Mouse (Mus musculus) lung, embryonic 14.5 days (tissue): Measurements from ENCODE around the gene Fbxo9. TPM values are rescaled to one million over a fixed set of nuclear protein-coding genes. Genes with fewer than 3 reads are reported as not detected.

ENCODE experiments used
- ATAC-seq: fragments of 200-750 bp; cut with Nextera tagmentation; 2 replicates; pipeline ENCODE4 v1.8.0; 2017; ENCODE audit warnings: mild to moderate bottlenecking, moderate TSS enrichment, moderate library complexity; ENCODE audit not compliant: insufficient read depth
- DNase-seq: peaks from one replicate; pipeline ENCODE4 v3.0.0-alpha.2; 2015
- H3K27ac ChIP-seq: fragments of 300-500 bp; sonication (generic); 2 replicates; pipeline ENCODE4 v1.5.1; 2014; ENCODE audit warnings: low read depth, mild to moderate bottlenecking, moderate library complexity
- H3K27me3 ChIP-seq: fragments of 300-500 bp; sonication (generic); 2 replicates; pipeline ENCODE4 v1.6.1; 2014; ENCODE audit warnings: low read length, control low read depth; ENCODE audit not compliant: insufficient read depth
- H3K36me3 ChIP-seq: fragments of 300-500 bp; sonication (generic); 2 replicates; pipeline ENCODE4 v1.6.1; 2014; ENCODE audit warnings: control low read depth; ENCODE audit not compliant: insufficient read depth
- H3K4me1 ChIP-seq: fragments of 300-500 bp; sonication (generic); 2 replicates; pipeline ENCODE4 v1.6.1; 2014; ENCODE audit warnings: antibody characterized with exemption, control low read depth; ENCODE audit not compliant: insufficient read depth
- H3K4me2 ChIP-seq: fragments of 300-500 bp; sonication (generic); 2 replicates; pipeline ENCODE4 v1.6.1; 2014; ENCODE audit warnings: mild to moderate bottlenecking
- H3K4me3 ChIP-seq: fragments of 300-500 bp; sonication (generic); 2 replicates; pipeline ENCODE4 v1.5.1; 2014; ENCODE audit warnings: low read depth, low read length
- H3K9ac ChIP-seq: fragments of 300-500 bp; sonication (generic); 2 replicates; pipeline ENCODE4 v1.6.1; 2014
- H3K9me3 ChIP-seq: fragments of 300-500 bp; sonication (generic); 2 replicates; pipeline ENCODE4 v1.6.1; 2016; ENCODE audit warnings: low read depth, low read length, control low read depth
- CTCF ChIP-seq: IDR thresholded peaks from 2 replicates; pipeline ENCODE4 v1.5.1; 2016; ENCODE audit warnings: antibody characterized with exemption, low read depth
- WGBS: fragments of 180-500 bp; shearing (Covaris S2); extraction: QIAGEN DNeasy Blood & Tissue Kit; methylation state at CpG from one replicate; pipeline ENCODE4 v1.1.7; 2014; 5-methylcytosine and 5-hydroxymethylcytosine counted together
- polyA plus RNA-seq: library from polyadenylated mRNA; unstranded; fragments of >200 nt; fragmentation: Nextera tagmentation; extraction: Ambion mirVana; gene quantifications from 2 replicates; pipeline ENCODE4 v1.2.1, GENCODE M21; 2014

Fbxo9 gene
- polyA plus RNA-seq, 1 experiment from 2014 or later, result 41.8 TPM

DNA sequence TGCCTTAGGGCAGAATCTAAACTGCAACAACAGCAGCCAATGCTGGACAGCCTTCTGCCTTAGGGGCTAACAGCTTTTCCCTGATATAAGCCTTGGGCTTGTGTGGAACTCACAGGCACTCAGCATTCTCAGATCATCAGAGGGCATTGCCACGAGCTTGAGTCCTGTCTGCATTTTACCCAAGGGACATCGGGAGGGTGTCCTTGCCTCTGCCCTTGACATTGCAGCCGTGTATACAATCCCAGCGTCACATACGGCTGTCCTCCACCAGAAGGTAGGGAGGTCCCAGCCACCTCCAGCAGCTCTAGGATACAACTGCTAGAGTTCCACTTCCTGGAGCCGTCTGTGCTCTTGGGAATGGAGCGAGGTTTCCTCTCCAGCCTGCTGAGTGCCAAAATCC lies 19.9 kb downstream of the Fbxo9 start:
- Histone ChIP-seq H3K9ac (no peak overlapping the region), H3K27ac (no peak overlapping the region), H3K9me3 (no peaks in the 10 kb centered on the region), H3K4me3 (no peak overlapping the region), H3K4me2 (no peak overlapping the region), H3K27me3 (no peaks in the 10 kb centered on the region), H3K4me1 (no peaks in the 10 kb centered on the region), H3K36me3 (peaks cover 51% of the 10 kb centered on the region)
- no peak for DNase-seq
- WGBS, result 70% methylated on average over 7 of the region's 7 CpGs
- ATAC-seq, result no peak
- no peak for TF ChIP-seq CTCF

DNA sequence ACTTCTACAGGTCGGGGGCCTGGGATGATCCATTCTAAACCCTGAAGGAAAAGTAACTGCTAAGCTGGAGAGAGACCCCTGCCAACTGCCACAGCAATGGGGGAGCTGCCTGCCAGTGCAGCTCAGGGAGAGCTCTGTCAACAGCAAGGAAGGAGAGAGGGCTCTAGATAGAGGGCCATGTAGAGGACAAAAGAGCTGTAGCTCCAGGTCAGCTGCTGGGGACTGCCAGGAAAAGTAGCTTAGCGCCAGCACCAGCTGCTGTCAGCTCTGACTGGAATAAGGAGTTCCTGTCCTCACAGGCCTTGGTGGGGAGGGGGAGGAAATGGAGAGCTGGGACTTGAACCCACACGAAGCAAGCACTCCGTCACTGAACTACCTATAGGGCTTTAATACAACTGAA lies 20.3 kb downstream of the Fbxo9 start:
- DNase-seq (no peak), ATAC-seq (no peak)

DNA sequence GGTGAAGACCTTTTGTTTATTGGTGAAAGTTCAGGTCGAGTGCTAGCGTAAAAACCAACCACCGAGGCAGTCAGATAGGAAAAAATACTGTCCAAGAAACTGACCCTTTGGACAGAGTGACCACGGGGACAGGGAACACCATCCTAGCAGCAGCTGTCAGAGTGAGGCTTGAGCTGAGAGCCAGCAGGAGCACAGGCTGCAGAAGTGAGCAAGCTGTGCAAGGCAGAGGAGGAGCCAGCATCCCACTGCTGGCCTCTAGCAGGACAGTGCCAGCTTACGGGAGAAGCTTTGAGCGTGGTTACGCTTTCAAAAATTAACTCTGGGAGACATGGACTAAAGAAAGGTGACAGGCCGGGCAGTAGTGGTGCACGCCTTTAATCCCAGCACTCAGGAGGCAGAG lies 21.1 kb downstream of the Fbxo9 start:
- 87% methylated on average over 9 of the region's 9 CpGs for WGBS
- no peaks in the 10 kb centered on the region for H3K9me3 ChIP-seq
- H3K36me3 ChIP-seq, result peaks cover 53% of the 10 kb centered on the region
- H3K27me3 ChIP-seq, result no peaks in the 10 kb centered on the region
- no peak overlapping the region for H3K4me3 ChIP-seq
- no peak overlapping the region for H3K4me2 ChIP-seq
- ATAC-seq, result no peak
- no peak overlapping the region for H3K27ac ChIP-seq
- no peak for DNase-seq
- no peak for TF ChIP-seq CTCF
- no peaks in the 10 kb centered on the region for H3K4me1 ChIP-seq
- H3K9ac ChIP-seq, result no peak overlapping the region

More for the DNA sequence above, 20.3 kb downstream of the Fbxo9 start:
- H3K4me3 ChIP-seq, result no peak overlapping the region
- H3K9me3 ChIP-seq, result no peaks in the 10 kb centered on the region
- 60% methylated on average over 4 of the region's 4 CpGs for WGBS
- no peak overlapping the region for H3K4me2 ChIP-seq
- no peak overlapping the region for H3K9ac ChIP-seq
- H3K27me3 ChIP-seq, result no peaks in the 10 kb centered on the region
- H3K27ac ChIP-seq, result no peak overlapping the region
- no peak for TF ChIP-seq CTCF
- peaks cover 53% of the 10 kb centered on the region for H3K36me3 ChIP-seq
- H3K4me1 ChIP-seq, result no peaks in the 10 kb centered on the region

DNA sequence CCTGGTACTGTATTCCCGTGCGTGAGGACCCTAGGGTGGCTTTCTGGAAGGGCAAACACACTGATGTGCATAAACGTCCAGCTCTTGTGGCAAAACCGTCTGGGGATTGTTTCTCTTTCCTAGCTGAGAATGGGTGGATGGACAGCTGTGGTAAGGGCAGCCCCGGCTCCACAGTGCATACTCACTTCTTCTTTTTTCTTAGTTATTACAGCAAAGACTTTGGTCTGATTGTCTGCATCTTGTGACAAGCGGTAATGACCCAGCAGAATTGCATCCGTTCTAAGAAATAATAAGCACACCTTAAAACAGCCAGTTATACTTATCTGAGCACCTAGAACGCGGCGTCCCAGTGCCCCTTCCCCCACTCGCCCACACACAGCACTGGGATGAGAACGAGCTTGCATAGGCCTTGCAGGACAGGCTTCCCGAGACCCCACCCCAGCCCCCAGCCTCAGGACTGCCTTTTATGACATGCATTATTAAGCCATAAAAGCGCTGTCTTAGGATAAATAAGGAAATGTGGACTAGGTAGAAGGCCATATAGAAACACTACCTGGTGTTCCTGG lies 23.1 kb downstream of the Fbxo9 start:
- H3K9me3 ChIP-seq, result no peaks in the 10 kb centered on the region
- H3K4me1 ChIP-seq, result no peaks in the 10 kb centered on the region
- no peak overlapping the region for H3K27ac ChIP-seq
- no peak overlapping the region for H3K9ac ChIP-seq
- TF ChIP-seq CTCF, result no peak
- WGBS, result 84% methylated on average over 14 of the region's 14 CpGs
- ATAC-seq (no peak), DNase-seq (no peak)
- H3K36me3 ChIP-seq, result peaks cover 58% of the 10 kb centered on the region
- no peak overlapping the region for H3K4me3 ChIP-seq
- no peak overlapping the region for H3K4me2 ChIP-seq
- no peaks in the 10 kb centered on the region for H3K27me3 ChIP-seq

DNA sequence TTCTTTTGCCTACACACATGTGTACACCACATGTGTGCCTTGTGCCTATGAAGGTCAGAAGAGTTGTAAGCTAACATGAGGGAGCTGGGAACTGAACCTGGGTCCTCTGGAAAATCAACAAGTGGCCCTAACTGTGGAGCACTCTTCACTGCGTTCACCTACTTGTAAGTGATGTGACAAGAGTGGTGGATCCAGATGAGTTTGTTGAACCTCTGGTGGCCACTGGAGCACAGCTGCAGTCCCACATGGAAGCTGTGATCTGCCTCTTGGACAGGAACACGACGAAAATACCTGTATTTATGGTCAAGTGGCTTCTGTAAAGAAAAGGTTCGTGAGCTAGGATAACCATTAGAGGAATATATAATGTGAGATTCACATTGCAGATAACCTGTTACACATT lies 24.5 kb downstream of the Fbxo9 start:
- TF ChIP-seq CTCF, result no peak
- Histone ChIP-seq H3K4me2 (no peak overlapping the region), H3K9ac (no peak overlapping the region), H3K4me3 (no peak overlapping the region), H3K9me3 (no peaks in the 10 kb centered on the region), H3K4me1 (no peaks in the 10 kb centered on the region), H3K36me3 (peaks cover 54% of the 10 kb centered on the region), H3K27me3 (no peaks in the 10 kb centered on the region), H3K27ac (no peak overlapping the region)
- WGBS, result 82% methylated on average over 4 of the region's 4 CpGs
- ATAC-seq (no peak), DNase-seq (no peak)

DNA sequence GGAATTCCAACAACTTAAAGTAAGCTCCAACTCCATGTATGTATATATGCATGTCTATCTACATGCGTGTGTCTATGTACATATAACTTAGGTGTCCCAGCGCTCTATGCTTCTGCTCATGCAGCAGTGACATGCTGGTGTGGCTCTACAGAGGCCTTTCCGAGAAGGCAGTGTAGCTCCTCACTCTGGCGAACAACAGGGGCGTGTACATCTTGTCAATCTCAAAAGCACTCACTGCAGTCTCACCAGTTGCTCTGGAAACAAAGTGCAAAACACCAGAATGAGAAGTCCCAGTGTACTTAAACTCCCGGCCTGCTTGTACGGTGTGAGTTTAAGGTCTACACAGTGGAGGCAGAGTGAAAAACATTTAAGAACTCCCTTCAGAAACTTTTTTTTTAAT lies 27.0 kb downstream of the Fbxo9 start:
- no peak for ATAC-seq
- Histone ChIP-seq H3K27ac (no peak overlapping the region), H3K27me3 (no peaks in the 10 kb centered on the region), H3K4me2 (no peak overlapping the region), H3K4me3 (no peak overlapping the region), H3K4me1 (no peaks in the 10 kb centered on the region), H3K36me3 (peaks cover 44% of the 10 kb centered on the region), H3K9me3 (no peaks in the 10 kb centered on the region), H3K9ac (no peak overlapping the region)
- WGBS, result 80% methylated on average over 7 of the region's 7 CpGs
- no peak for DNase-seq
- no peak for TF ChIP-seq CTCF

DNA sequence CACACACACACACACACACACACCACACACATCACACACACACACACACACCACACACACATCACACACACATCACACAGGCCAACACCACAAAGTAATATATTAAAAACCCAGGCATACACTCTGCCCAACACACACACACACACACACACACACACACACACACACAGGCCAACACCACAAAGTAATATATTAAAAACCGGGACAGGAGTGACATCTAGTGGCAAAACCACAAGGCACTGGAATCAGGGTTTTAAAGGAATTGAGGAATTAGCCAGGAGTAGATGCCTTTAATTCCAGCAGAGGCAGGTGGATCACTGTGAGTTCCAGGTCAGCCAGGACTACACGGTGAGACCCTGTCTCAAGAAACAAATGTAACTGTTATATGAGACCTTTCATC lies 30.6 kb downstream of the Fbxo9 start:
- peaks cover 11% of the 10 kb centered on the region for H3K36me3 ChIP-seq
- no peak overlapping the region for H3K27ac ChIP-seq
- peak; percentile 56 for TF ChIP-seq CTCF
- H3K4me1 ChIP-seq, result no peaks in the 10 kb centered on the region
- no peak for ATAC-seq
- DNase-seq, result peak; percentile 58
- H3K9me3 ChIP-seq, result no peaks in the 10 kb centered on the region
- H3K9ac ChIP-seq, result no peak overlapping the region
- no peaks in the 10 kb centered on the region for H3K27me3 ChIP-seq
- no peak overlapping the region for H3K4me2 ChIP-seq
- no peak overlapping the region for H3K4me3 ChIP-seq
- WGBS, result 21% methylated on average over 2 of the region's 2 CpGs

DNA sequence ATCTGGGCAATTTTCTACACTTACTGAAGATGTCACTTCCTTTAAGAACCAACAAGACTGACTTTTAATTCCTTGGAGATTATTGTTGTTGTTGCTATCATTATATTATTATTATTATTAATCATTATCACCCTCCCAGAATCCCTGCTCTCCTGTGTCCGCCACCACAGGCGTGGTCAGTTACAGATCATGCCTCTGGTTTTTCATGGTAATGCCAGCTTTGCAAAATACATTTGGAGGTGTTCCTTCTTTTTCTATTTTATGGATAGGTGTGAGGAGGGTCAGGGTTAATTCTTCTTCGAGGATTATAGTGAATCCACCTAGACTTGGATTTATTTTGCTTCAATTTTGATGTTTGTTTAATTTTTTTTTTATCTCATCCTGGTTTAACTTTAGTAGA lies 33.6 kb downstream of the Fbxo9 start:
- ATAC-seq, result no peak
- TF ChIP-seq CTCF, result no peak
- no peak overlapping the region for H3K27ac ChIP-seq
- 84% methylated on average over 3 of the region's 3 CpGs for WGBS
- H3K4me1 ChIP-seq, result no peaks in the 10 kb centered on the region
- H3K9me3 ChIP-seq, result no peaks in the 10 kb centered on the region
- no peaks in the 10 kb centered on the region for H3K36me3 ChIP-seq
- no peak overlapping the region for H3K9ac ChIP-seq
- no peak for DNase-seq
- H3K4me3 ChIP-seq, result no peak overlapping the region
- H3K27me3 ChIP-seq, result no peaks in the 10 kb centered on the region
- H3K4me2 ChIP-seq, result no peak overlapping the region
